11 mouse cellular contexts compared by ENCODE assay signal in the genomic region with DNA sequence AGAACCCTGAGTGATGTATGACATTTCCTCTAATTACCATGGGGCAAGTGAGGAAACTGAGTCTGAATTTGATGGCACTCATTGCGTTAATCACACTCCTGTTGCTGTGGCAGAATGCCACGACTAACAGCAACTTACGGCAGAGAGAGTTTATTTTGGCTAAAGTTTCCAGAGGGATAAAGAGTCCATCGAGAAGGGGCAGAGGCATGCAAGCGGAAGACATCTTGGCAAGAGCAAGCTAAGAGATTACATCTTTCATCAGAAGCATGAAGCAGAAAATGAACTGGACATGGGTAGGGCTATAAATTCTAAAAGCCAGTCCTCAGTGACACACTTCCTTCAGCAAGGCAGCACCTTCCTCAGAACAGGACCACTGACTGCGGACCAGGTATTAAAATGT.
DNase-seq lines count a peak whose midpoint lies in the region; ATAC-seq and TF ChIP-seq lines count a peak whose summit lies in the region.
"Had no signal": no experiment of that assay in that cellular context is flagged by ENCODE, and none has a peak within 500 bp of the region (broad histone marks: within the 10 kb centered on the region; RNA-seq: fewer than 3 reads in every experiment).

No protein-coding gene starts in this region.

- H3K9me3 ChIP-seq in lung, embryonic 14.5 days (ENCODE audit: low read depth, low read length), result no peaks in the 10 kb centered on the region
- no peaks in the 10 kb centered on the region for H3K9me3 ChIP-seq in lung, postnatal 0 days (ENCODE audit: low read length)
- no peaks in the 10 kb centered on the region for H3K9me3 ChIP-seq in forebrain, embryonic 16.5 days (ENCODE audit: control insufficient read depth, low read length)
- no peaks in the 10 kb centered on the region for H3K9me3 ChIP-seq in hindbrain, postnatal 0 days (ENCODE audit: low read length)
- no peaks in the 10 kb centered on the region for H3K9me3 ChIP-seq in neural tube, embryonic 13.5 days
- H3K9me3 ChIP-seq: liver, embryonic 12.5 days had no signal

- H3K27ac ChIP-seq in lung, embryonic 14.5 days (ENCODE audit: low read depth), result no peak overlapping the region; the same call in 1 of the 2 replicates
- no peak overlapping the region for H3K27ac ChIP-seq in lung, postnatal 0 days (ENCODE audit: low read length)
- peak overlapping the region; percentile 49 for H3K27ac ChIP-seq in forebrain, embryonic 16.5 days (ENCODE audit: low read length)
- peak overlapping the region; percentile 65; the same call in 1 of the 2 replicates for H3K27ac ChIP-seq in hindbrain, postnatal 0 days
- peak overlapping the region; percentile 87 for H3K27ac ChIP-seq in neural tube, embryonic 13.5 days (replicated peaks)
- H3K27ac ChIP-seq in heart, adult 2 months, result no peak overlapping the region
- H3K27ac ChIP-seq in layer of hippocampus, adult 2 months, result no peak overlapping the region
- H3K27ac ChIP-seq: liver, embryonic 12.5 days had no signal

- 58% methylated on average over 6 of the region's 6 CpGs for WGBS in lung, embryonic 14.5 days
- 54% methylated on average over 6 of the region's 6 CpGs for WGBS in lung, postnatal 0 days
- 32% methylated on average over 6 of the region's 6 CpGs for WGBS in forebrain, embryonic 16.5 days
- 37% methylated on average over 6 of the region's 6 CpGs for WGBS in hindbrain, postnatal 0 days
- WGBS in neural tube, embryonic 13.5 days, result 51% methylated on average over 6 of the region's 6 CpGs
- 47% methylated on average over 6 of the region's 6 CpGs for WGBS in heart, adult 2 months

- peak; percentile 34 for DNase-seq in lung, embryonic 14.5 days
- DNase-seq in lung, postnatal 0 days (ENCODE audit: low spot score), result no peak
- peak; percentile 47 for DNase-seq in hindbrain, postnatal 0 days (ENCODE audit: low spot score)
- DNase-seq in gastrocnemius, adult 18-20 months (ENCODE audit: low spot score), result no peak
- no peak for DNase-seq in heart, adult 2 months
- no peak for DNase-seq in layer of hippocampus, adult 2 months (ENCODE audit: low spot score in 2 of 2)
- DNase-seq: heart, adult 18-20 months; thymus, postnatal 25 days had no signal

- no peaks in the 10 kb centered on the region for H3K27me3 ChIP-seq in lung, embryonic 14.5 days (ENCODE audit: insufficient read depth, low read length)
- no peaks in the 10 kb centered on the region for H3K27me3 ChIP-seq in lung, postnatal 0 days (replicated peaks; ENCODE audit: insufficient read depth, low read length)
- no peaks in the 10 kb centered on the region for H3K27me3 ChIP-seq in forebrain, embryonic 16.5 days (replicated peaks; ENCODE audit: control insufficient read depth, insufficient read depth, low read length)
- H3K27me3 ChIP-seq in hindbrain, postnatal 0 days (ENCODE audit: insufficient read depth, low read length), result no peaks in the 10 kb centered on the region
- no peaks in the 10 kb centered on the region for H3K27me3 ChIP-seq in neural tube, embryonic 13.5 days
- no peaks in the 10 kb centered on the region for H3K27me3 ChIP-seq in heart, adult 2 months (ENCODE audit: control insufficient read depth, insufficient read depth, low read length)
- H3K27me3 ChIP-seq: liver, embryonic 12.5 days had no signal

- TF ChIP-seq POLR2A in heart, adult 2 months (IDR thresholded peaks at IDR 0.05; ENCODE audit: insufficient read depth, low read depth, low read length), result no peak

- no peak overlapping the region for H3K9ac ChIP-seq in lung, embryonic 14.5 days
- H3K9ac ChIP-seq in lung, postnatal 0 days (replicated peaks; ENCODE audit: low read depth), result no peak overlapping the region
- no peak overlapping the region for H3K9ac ChIP-seq in forebrain, embryonic 16.5 days (replicated peaks; ENCODE audit: low read depth, low read length)
- no peak overlapping the region for H3K9ac ChIP-seq in hindbrain, postnatal 0 days (replicated peaks; ENCODE audit: low read length)
- H3K9ac ChIP-seq in neural tube, embryonic 13.5 days, result 0 out of 2 replicates have a peak overlapping the region, but pooled peaks have one; percentile 26
- no peak overlapping the region for H3K9ac ChIP-seq in heart, adult 2 months (ENCODE audit: low read depth, low read length)
- H3K9ac ChIP-seq: liver, embryonic 12.5 days had no signal

- ATAC-seq in lung, embryonic 14.5 days (ENCODE audit: insufficient read depth), result no peak
- ATAC-seq in lung, postnatal 0 days, result no peak
- ATAC-seq in forebrain, embryonic 16.5 days, result no peak
- ATAC-seq in hindbrain, postnatal 0 days, result no peak; the same call in 1 of the 2 replicates
- ATAC-seq in neural tube, embryonic 13.5 days (ENCODE audit: low read depth), result no peak
- ATAC-seq: liver, embryonic 12.5 days had no signal

- TF ChIP-seq CTCF in lung, embryonic 14.5 days (IDR thresholded peaks at IDR 0.05; ENCODE audit: low read depth), result no peak
- no peak for TF ChIP-seq CTCF in lung, postnatal 0 days (IDR thresholded peaks at IDR 0.05)
- TF ChIP-seq CTCF in hindbrain, postnatal 0 days (IDR thresholded peaks at IDR 0.05; ENCODE audit: low read depth), result no peak
- no peak for TF ChIP-seq CTCF in heart, adult 2 months (IDR thresholded peaks at IDR 0.05)
- TF ChIP-seq CTCF in layer of hippocampus, adult 2 months (conservative IDR thresholded peaks at IDR 0.05), result no peak

- no peak overlapping the region for H3K4me2 ChIP-seq in lung, embryonic 14.5 days
- no peak overlapping the region for H3K4me2 ChIP-seq in lung, postnatal 0 days (replicated peaks; ENCODE audit: low read depth, low read length)
- H3K4me2 ChIP-seq in forebrain, embryonic 16.5 days (ENCODE audit: low read length), result no peak overlapping the region
- no peak overlapping the region for H3K4me2 ChIP-seq in hindbrain, postnatal 0 days (ENCODE audit: low read depth, low read length)
- no peak overlapping the region for H3K4me2 ChIP-seq in neural tube, embryonic 13.5 days
- H3K4me2 ChIP-seq: liver, embryonic 12.5 days had no signal

- peaks cover 15% of the 10 kb centered on the region for H3K4me1 ChIP-seq in lung, embryonic 14.5 days (ENCODE audit: insufficient read depth)
- H3K4me1 ChIP-seq in lung, postnatal 0 days (ENCODE audit: insufficient read depth, low read depth, low read length), result no peaks in the 10 kb centered on the region
- peaks cover 23% of the 10 kb centered on the region for H3K4me1 ChIP-seq in forebrain, embryonic 16.5 days (replicated peaks; ENCODE audit: control insufficient read depth, insufficient read depth, low read length)
- peaks cover 10% of the 10 kb centered on the region; the same call in 1 of the 2 replicates for H3K4me1 ChIP-seq in hindbrain, postnatal 0 days (ENCODE audit: insufficient read depth, low read length)
- H3K4me1 ChIP-seq in neural tube, embryonic 13.5 days (replicated peaks), result peaks cover 60% of the 10 kb centered on the region
- no peaks in the 10 kb centered on the region for H3K4me1 ChIP-seq in heart, adult 2 months (ENCODE audit: control insufficient read depth, insufficient read depth, low read length)
- H3K4me1 ChIP-seq: liver, embryonic 12.5 days had no signal

- no peak overlapping the region for H3K4me3 ChIP-seq in lung, embryonic 14.5 days (ENCODE audit: low read depth, low read length)
- H3K4me3 ChIP-seq in lung, postnatal 0 days (ENCODE audit: low read depth, low read length), result no peak overlapping the region
- no peak overlapping the region for H3K4me3 ChIP-seq in forebrain, embryonic 16.5 days (replicated peaks; ENCODE audit: low read length)
- H3K4me3 ChIP-seq in hindbrain, postnatal 0 days (ENCODE audit: low read length), result no peak overlapping the region
- no peak overlapping the region for H3K4me3 ChIP-seq in neural tube, embryonic 13.5 days
- no peak overlapping the region for H3K4me3 ChIP-seq in heart, adult 2 months
- no peak overlapping the region for H3K4me3 ChIP-seq in layer of hippocampus, adult 2 months
- H3K4me3 ChIP-seq: liver, embryonic 12.5 days had no signal

- intact Hi-C loops in heart, adult 2 months (cut with DNase I), result no loop called here

- no peaks in the 10 kb centered on the region for H3K36me3 ChIP-seq in lung, embryonic 14.5 days (ENCODE audit: insufficient read depth)
- no peaks in the 10 kb centered on the region for H3K36me3 ChIP-seq in lung, postnatal 0 days (ENCODE audit: insufficient read depth, low read length)
- H3K36me3 ChIP-seq in forebrain, embryonic 16.5 days (ENCODE audit: control insufficient read depth, insufficient read depth), result no peaks in the 10 kb centered on the region
- no peaks in the 10 kb centered on the region for H3K36me3 ChIP-seq in hindbrain, postnatal 0 days (ENCODE audit: insufficient read depth, low read length)
- H3K36me3 ChIP-seq in neural tube, embryonic 13.5 days, result no peaks in the 10 kb centered on the region
- no peaks in the 10 kb centered on the region for H3K36me3 ChIP-seq in heart, adult 2 months (ENCODE audit: control insufficient read depth, insufficient read depth, low read length)
- H3K36me3 ChIP-seq: liver, embryonic 12.5 days had no signal

- H3K79me2 ChIP-seq in heart, adult 2 months (replicated peaks; ENCODE audit: control insufficient read depth, insufficient read depth, low read length), result no peaks in the 10 kb centered on the region

- no peak for TF ChIP-seq EP300 in lung, postnatal 0 days (IDR thresholded peaks at IDR 0.05)
- TF ChIP-seq EP300 in heart, adult 2 months (IDR thresholded peaks at IDR 0.05; ENCODE audit: insufficient read depth, low read depth, low read length), result no peak

Comparison
In these comparisons a context has a peak if more than half of its experiments do, and no peak if none do; other contexts are left out.
1. DNase-seq: peak in lung, embryonic 14.5 days (single experiment) and hindbrain, postnatal 0 days (single experiment); none in lung, postnatal 0 days (single experiment), gastrocnemius, adult 18-20 months (single experiment), heart, adult 2 months (0 of 2) and layer of hippocampus, adult 2 months (0 of 2).
2. H3K27ac ChIP-seq: peak in forebrain, embryonic 16.5 days (single experiment), hindbrain, postnatal 0 days (single experiment) and neural tube, embryonic 13.5 days (single experiment); none in lung, embryonic 14.5 days (single experiment), lung, postnatal 0 days (single experiment), heart, adult 2 months (single experiment) and layer of hippocampus, adult 2 months (single experiment).